In the genomic region with DNA sequence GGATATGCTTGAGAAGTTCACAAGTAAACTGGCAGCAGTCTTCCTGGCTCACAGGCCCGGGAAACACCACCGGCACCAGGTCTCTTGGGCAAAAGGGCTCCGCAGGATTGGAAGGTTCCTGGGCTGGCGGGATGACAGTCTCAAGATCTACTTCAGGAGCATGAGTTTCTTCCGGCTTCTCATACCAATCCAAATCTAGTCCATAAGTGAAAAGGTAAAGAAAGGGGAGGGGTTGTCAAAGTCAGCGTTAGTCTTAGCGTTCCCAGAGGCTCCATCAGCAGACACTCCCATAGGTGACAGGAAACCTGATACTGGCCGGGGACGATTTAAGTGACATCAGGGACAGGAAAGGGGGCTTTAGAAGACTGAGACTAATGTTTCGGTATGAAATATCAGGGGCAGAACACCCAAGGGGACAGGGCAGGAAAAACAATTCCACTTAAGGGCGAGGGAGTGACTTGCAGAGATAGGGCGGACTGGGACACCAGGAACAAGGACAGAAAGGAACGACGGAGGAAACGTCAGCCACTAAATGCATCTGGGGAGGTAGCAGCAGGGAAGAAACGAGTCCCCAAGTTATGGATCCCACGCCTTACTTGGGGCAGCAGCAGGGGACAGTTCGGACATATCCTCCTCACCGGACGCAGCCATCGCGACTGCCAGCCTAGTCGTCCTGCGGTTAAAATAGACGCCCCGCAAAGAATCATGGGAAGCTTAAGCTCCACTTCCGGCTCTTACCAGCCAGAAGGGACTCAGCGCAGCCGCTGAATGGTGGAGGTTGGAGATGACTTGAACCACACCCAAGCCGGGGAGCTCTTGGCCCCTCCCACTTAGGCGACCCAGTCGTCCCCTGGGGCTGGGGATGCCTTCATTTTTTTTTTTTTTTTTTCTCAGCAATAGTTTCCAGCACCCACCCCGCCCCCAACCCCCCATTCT, we compare ENCODE assay signal across 8 mouse cellular contexts. TPM values are rescaled to one million over a fixed set of nuclear protein-coding genes. Genes with fewer than 3 reads are reported as not detected.
DNase-seq lines count a peak whose midpoint lies in the region; ATAC-seq and TF ChIP-seq lines count a peak whose summit lies in the region.

Gene Mad2l1bp, minus strand, starts transcription at position 707 of the 936 bp plus-strand sequence.

- peak within 1 kb of the TSS; percentile 82 for H3K4me3 ChIP-seq in cortical plate, adult 2 months (ENCODE audit: insufficient read depth, low read length)

- DNase-seq in adipocyte (ENCODE audit: low spot score), result peak; percentile 90
- peak; percentile 87 to 90 for DNase-seq in gastrocnemius, adult 8-10 months (ENCODE audit: low spot score in 2 of 2)
- peak; percentile 96 for DNase-seq in induced T-regulatory cell, adult 2 months (ENCODE audit: low read depth)
- peak; percentile 80 to 89 for DNase-seq in left cerebral cortex, adult 9 months (ENCODE audit: low spot score in 2 of 2)
- DNase-seq in right cerebral cortex, postnatal 36 days (ENCODE audit: low spot score in 2 of 2), result peak; percentile 79 to 91
- DNase-seq in yolk sac, embryonic 10.5 days (ENCODE audit: low spot score), result peak; percentile 92

- peak; percentile 94 for TF ChIP-seq POLR2A in cortical plate, adult 2 months (IDR thresholded peaks at IDR 0.05; ENCODE audit: extremely low read depth, insufficient read depth, low read length)

- TF ChIP-seq CTCF in cortical plate, adult 2 months (IDR thresholded peaks at IDR 0.05; ENCODE audit: extremely low read depth, insufficient read depth, low read length), result no peak

- no peaks in the 10 kb centered on the region; the same call in 1 of the 2 replicates for H3K4me1 ChIP-seq in cortical plate, adult 2 months (ENCODE audit: control insufficient read depth, insufficient read depth, low read length)

- peak; percentile 99 for ATAC-seq in megakaryocyte progenitor cell, adult 5-6 weeks (replicated peaks; ENCODE audit: poor library complexity)

- H3K27ac ChIP-seq in cortical plate, adult 2 months (ENCODE audit: insufficient read depth, low read length), result no peak within 1 kb of the TSS

RNA-seq across cellular contexts. Expression of gene Mad2l1bp, which starts in this region (rescaled TPM):
- polyA plus RNA-seq in cortical plate, adult 2 months (2012; rRNA removed), result 16.0 and 17.6 TPM in 2 replicates
- 10 to 100 TPM; 14.1 to 26.9 (median 18.9) TPM for total RNA-seq in gastrocnemius, adult 8-10 months (2022)
- 14.8 and 19.7 TPM in 2 replicates for total RNA-seq in megakaryocyte progenitor cell, adult 5-6 weeks (2015)
- total RNA-seq in megakaryocyte progenitor cell, adult 5-6 weeks (2017), result 4.8 and 6.5 TPM in 2 replicates
